Mouse (Mus musculus): ENCODE measurements around the gene Plcl1.
A peak's percentile ranks its signal among the peaks of the same experiment; 100 is the strongest.

- TF ChIP-seq CTCF (IDR thresholded peaks at IDR 0.05; ENCODE audit: low read depth, low read length) (peak; percentile 58; the same call in 1 of the 2 replicates), TAL1 (conservative IDR thresholded peaks at IDR 0.05; ENCODE audit: low read depth, low read length) (no peak), GATA1 (IDR thresholded peaks at IDR 0.05; ENCODE audit: borderline replicate concordance, low read length) (no peak)
Measured at GRCm38 (mm10) chr1:55736054-55736740, 330.5 kb downstream of the Plcl1 start.
